In genomic region chr14:90232661-90233060, GRCm38 (mm10) we compare ENCODE assay signal across 31 mouse cellular contexts.
A peak's percentile ranks its signal among the peaks of the same experiment; 100 is the strongest.
DNase-seq lines count a peak whose midpoint lies in the region; ATAC-seq lines count a peak whose summit lies in the region.
"Had no signal": no experiment of that assay in that cellular context is flagged by ENCODE, and none has a peak within 500 bp of the region (broad histone marks: within the 10 kb centered on the region; RNA-seq: fewer than 3 reads in every experiment).

No protein-coding gene starts in this region.

- H3K36me3 ChIP-seq in embryonic facial prominence, embryonic 14.5 days (ENCODE audit: control insufficient read depth, insufficient read depth, low read length), result no peaks in the 10 kb centered on the region
- H3K36me3 ChIP-seq in embryonic facial prominence, embryonic 10.5 days (replicated peaks), result no peaks in the 10 kb centered on the region
- H3K36me3 ChIP-seq in midbrain, embryonic 14.5 days (ENCODE audit: control insufficient read depth, insufficient read depth, low read length), result no peaks in the 10 kb centered on the region
- no peaks in the 10 kb centered on the region for H3K36me3 ChIP-seq in midbrain, embryonic 16.5 days (ENCODE audit: control insufficient read depth, insufficient read depth, low read length)
- H3K36me3 ChIP-seq in neural tube, embryonic 12.5 days, result no peaks in the 10 kb centered on the region
- H3K36me3 ChIP-seq in neural tube, embryonic 14.5 days (ENCODE audit: control insufficient read depth, insufficient read depth, low read length), result no peaks in the 10 kb centered on the region
- H3K36me3 ChIP-seq: embryonic facial prominence, embryonic 12.5 days; embryonic facial prominence, embryonic 15.5 days; forebrain, embryonic 10.5 days; forebrain, embryonic 12.5 days; G1E had no signal

- no peak overlapping the region for H3K4me2 ChIP-seq in embryonic facial prominence, embryonic 14.5 days (ENCODE audit: low read depth, low read length)
- H3K4me2 ChIP-seq in midbrain, embryonic 14.5 days (ENCODE audit: low read length), result no peak overlapping the region
- H3K4me2 ChIP-seq in midbrain, embryonic 16.5 days (ENCODE audit: low read length), result no peak overlapping the region
- H3K4me2 ChIP-seq in neural tube, embryonic 12.5 days (replicated peaks), result no peak overlapping the region
- no peak overlapping the region for H3K4me2 ChIP-seq in neural tube, embryonic 14.5 days (ENCODE audit: low read depth, low read length)
- H3K4me2 ChIP-seq: embryonic facial prominence, embryonic 12.5 days; embryonic facial prominence, embryonic 15.5 days; forebrain, embryonic 12.5 days had no signal

- no peak overlapping the region for H3K27ac ChIP-seq in embryonic facial prominence, embryonic 14.5 days (replicated peaks; ENCODE audit: low read depth, low read length)
- no peak overlapping the region for H3K27ac ChIP-seq in embryonic facial prominence, embryonic 10.5 days (replicated peaks)
- no peak overlapping the region for H3K27ac ChIP-seq in midbrain, embryonic 14.5 days (replicated peaks; ENCODE audit: low read depth, low read length)
- H3K27ac ChIP-seq in midbrain, embryonic 16.5 days (ENCODE audit: low read length), result no peak overlapping the region
- no peak overlapping the region for H3K27ac ChIP-seq in neural tube, embryonic 12.5 days
- no peak overlapping the region for H3K27ac ChIP-seq in neural tube, embryonic 14.5 days (ENCODE audit: low read depth, low read length)
- H3K27ac ChIP-seq: embryonic facial prominence, embryonic 12.5 days; embryonic facial prominence, embryonic 15.5 days; forebrain, embryonic 10.5 days; forebrain, embryonic 12.5 days had no signal

- H3K4me1 ChIP-seq in embryonic facial prominence, embryonic 14.5 days (ENCODE audit: control insufficient read depth, insufficient read depth, low read length), result no peaks in the 10 kb centered on the region
- no peaks in the 10 kb centered on the region for H3K4me1 ChIP-seq in embryonic facial prominence, embryonic 10.5 days
- no peaks in the 10 kb centered on the region for H3K4me1 ChIP-seq in midbrain, embryonic 14.5 days (ENCODE audit: control insufficient read depth, insufficient read depth, low read length)
- no peaks in the 10 kb centered on the region for H3K4me1 ChIP-seq in midbrain, embryonic 16.5 days (ENCODE audit: control insufficient read depth, insufficient read depth, low read length)
- H3K4me1 ChIP-seq in neural tube, embryonic 12.5 days, result no peaks in the 10 kb centered on the region
- H3K4me1 ChIP-seq in neural tube, embryonic 14.5 days (ENCODE audit: control insufficient read depth, insufficient read depth, low read length), result no peaks in the 10 kb centered on the region
- H3K4me1 ChIP-seq: embryonic facial prominence, embryonic 12.5 days; embryonic facial prominence, embryonic 15.5 days; forebrain, embryonic 10.5 days; forebrain, embryonic 12.5 days had no signal

- 77% methylated on average over 5 of the region's 5 CpGs for WGBS in embryonic facial prominence, embryonic 14.5 days
- 88% methylated on average over 5 of the region's 5 CpGs for WGBS in embryonic facial prominence, embryonic 10.5 days
- 60% methylated on average over 5 of the region's 5 CpGs for WGBS in midbrain, embryonic 14.5 days
- WGBS in midbrain, embryonic 16.5 days, result 70% methylated on average over 5 of the region's 5 CpGs
- 60% methylated on average over 5 of the region's 5 CpGs for WGBS in neural tube, embryonic 12.5 days
- 40% methylated on average over 5 of the region's 5 CpGs for WGBS in neural tube, embryonic 14.5 days

- peak; percentile 2 for DNase-seq in embryonic facial prominence, embryonic 14.5 days (ENCODE audit: low spot score)
- no peak for DNase-seq in embryonic facial prominence, embryonic 10.5 days (ENCODE audit: low spot score)
- no peak for DNase-seq in midbrain, embryonic 14.5 days
- DNase-seq in neural tube, embryonic 10.5 days (ENCODE audit: extremely low spot score, low spot score), result no peak
- no peak for DNase-seq in left cerebral cortex, adult 18-20 months (ENCODE audit: low spot score in 2 of 2)
- DNase-seq: adrenal gland, adult 8-10 months; adrenal gland, postnatal 14 days; adrenal gland, postnatal 36 days; B cell, adult 2 months; cerebellum, adult 11 months; cerebellum, adult 18-20 months; cerebellum, adult 8-10 months; cerebellum, adult 9-11 months; cerebellum, postnatal 14 days; cerebellum, postnatal 36 days; embryo, embryonic 11 days; forebrain, postnatal 0 days had no signal

- H3K27me3 ChIP-seq in embryonic facial prominence, embryonic 14.5 days (replicated peaks; ENCODE audit: control insufficient read depth, insufficient read depth, low read length), result no peaks in the 10 kb centered on the region
- H3K27me3 ChIP-seq in embryonic facial prominence, embryonic 10.5 days (replicated peaks; ENCODE audit: low read depth, poor library complexity, severe bottlenecking), result no peaks in the 10 kb centered on the region
- H3K27me3 ChIP-seq in midbrain, embryonic 14.5 days (ENCODE audit: control insufficient read depth, insufficient read depth, low read length), result no peaks in the 10 kb centered on the region
- no peaks in the 10 kb centered on the region for H3K27me3 ChIP-seq in midbrain, embryonic 16.5 days (ENCODE audit: control insufficient read depth, insufficient read depth, low read depth, low read length)
- no peaks in the 10 kb centered on the region for H3K27me3 ChIP-seq in neural tube, embryonic 12.5 days (replicated peaks)
- H3K27me3 ChIP-seq in neural tube, embryonic 14.5 days (ENCODE audit: control insufficient read depth, insufficient read depth, low read length), result no peaks in the 10 kb centered on the region
- H3K27me3 ChIP-seq: CH12.LX; embryonic facial prominence, embryonic 12.5 days; embryonic facial prominence, embryonic 15.5 days; forebrain, embryonic 12.5 days; Patski had no signal

- no peak for ATAC-seq in embryonic facial prominence, embryonic 14.5 days (ENCODE audit: low read depth)
- ATAC-seq in midbrain, embryonic 14.5 days (ENCODE audit: low FRiP score, low TSS enrichment), result 0 out of 2 replicates have a peak, but pooled peaks have one; percentile 28
- ATAC-seq in midbrain, embryonic 16.5 days, result no peak
- peak; percentile 9; the same call in 1 of the 2 replicates for ATAC-seq in neural tube, embryonic 12.5 days (ENCODE audit: low FRiP score, low read depth)
- ATAC-seq in neural tube, embryonic 14.5 days (ENCODE audit: low read depth), result peak; percentile 65; the same call in 1 of the 2 replicates
- ATAC-seq: activated CD4-positive, CD25-positive, alpha-beta regulatory T cell, adult 4 months; CD4-positive, CD25-positive, alpha-beta regulatory T cell, adult 4 months; forebrain, embryonic 14.5 days; forebrain, postnatal 0 days; Patski had no signal

- H3K4me3 ChIP-seq in embryonic facial prominence, embryonic 14.5 days (ENCODE audit: low read depth, low read length), result no peak overlapping the region
- H3K4me3 ChIP-seq in embryonic facial prominence, embryonic 10.5 days, result no peak overlapping the region
- H3K4me3 ChIP-seq in midbrain, embryonic 14.5 days (replicated peaks; ENCODE audit: low read depth, low read length), result no peak overlapping the region
- no peak overlapping the region for H3K4me3 ChIP-seq in midbrain, embryonic 16.5 days (ENCODE audit: low read depth, low read length)
- H3K4me3 ChIP-seq in neural tube, embryonic 12.5 days, result no peak overlapping the region
- H3K4me3 ChIP-seq in neural tube, embryonic 14.5 days (ENCODE audit: low read depth, low read length), result no peak overlapping the region
- H3K4me3 ChIP-seq: embryonic facial prominence, embryonic 12.5 days; embryonic facial prominence, embryonic 15.5 days; erythroblast, embryonic 14.5 days; forebrain, embryonic 10.5 days; forebrain, embryonic 12.5 days had no signal

- H3K9ac ChIP-seq in embryonic facial prominence, embryonic 14.5 days (ENCODE audit: low read depth, low read length), result no peak overlapping the region
- no peak overlapping the region for H3K9ac ChIP-seq in midbrain, embryonic 14.5 days (replicated peaks; ENCODE audit: low read length)
- H3K9ac ChIP-seq in midbrain, embryonic 16.5 days (ENCODE audit: low read depth, low read length), result no peak overlapping the region
- no peak overlapping the region for H3K9ac ChIP-seq in neural tube, embryonic 12.5 days
- no peak overlapping the region for H3K9ac ChIP-seq in neural tube, embryonic 14.5 days (replicated peaks; ENCODE audit: low read depth, low read length)
- H3K9ac ChIP-seq: embryonic facial prominence, embryonic 12.5 days; embryonic facial prominence, embryonic 15.5 days; forebrain, embryonic 12.5 days; forebrain, postnatal 0 days had no signal

- H3K9me3 ChIP-seq in embryonic facial prominence, embryonic 14.5 days (ENCODE audit: control insufficient read depth, low read length), result no peaks in the 10 kb centered on the region
- no peaks in the 10 kb centered on the region for H3K9me3 ChIP-seq in embryonic facial prominence, embryonic 10.5 days
- no peaks in the 10 kb centered on the region for H3K9me3 ChIP-seq in midbrain, embryonic 14.5 days (ENCODE audit: control insufficient read depth, low read length)
- H3K9me3 ChIP-seq in midbrain, embryonic 16.5 days (replicated peaks; ENCODE audit: control insufficient read depth, low read length, poor library complexity, severe bottlenecking), result no peaks in the 10 kb centered on the region
- H3K9me3 ChIP-seq in neural tube, embryonic 12.5 days, result no peaks in the 10 kb centered on the region
- H3K9me3 ChIP-seq in neural tube, embryonic 14.5 days (ENCODE audit: control insufficient read depth, low read length), result no peaks in the 10 kb centered on the region
- H3K9me3 ChIP-seq: embryonic facial prominence, embryonic 12.5 days; embryonic facial prominence, embryonic 15.5 days; forebrain, embryonic 10.5 days; forebrain, embryonic 12.5 days had no signal

Comparison
In these comparisons a context has a peak if more than half of its experiments do, and no peak if none do; other contexts are left out.
1. ATAC-seq: peak in midbrain, embryonic 14.5 days (single experiment), neural tube, embryonic 12.5 days (single experiment) and neural tube, embryonic 14.5 days (single experiment); none in embryonic facial prominence, embryonic 14.5 days (single experiment) and midbrain, embryonic 16.5 days (single experiment).